Mouse (Mus musculus) heart, embryonic 14.5 days (tissue): ENCODE measurements around the gene Brf1. TPM values are rescaled to one million over a fixed set of nuclear protein-coding genes. Genes with fewer than 3 reads are reported as not detected.

Experiments
- ATAC-seq: fragments of 200-750 bp; cut with Nextera tagmentation; 2 replicates; pipeline ENCODE4 v1.8.0; 2017; ENCODE audit warnings: low read depth, moderate TSS enrichment; ENCODE audit not compliant: insufficient number of reproducible peaks, insufficient read depth, low FRiP score
- H3K27ac ChIP-seq, 2 experiments: fragments of 200-500 bp in 1 of 2; fragments of 300-500 bp in 1 of 2; sonication (generic) in 1 of 2; replicated peaks in 1 of 2; 2 replicates each; pipeline ENCODE4 v1.5.1; 2012 to 2014; ENCODE audit warnings: low read depth in 2 of 2, low read length in 2 of 2, control low read depth in 1 of 2, mild to moderate bottlenecking in 1 of 2, mixed read lengths in 1 of 2; ENCODE audit not compliant: control insufficient read depth in 1 of 2, insufficient read depth in 1 of 2
- H3K27me3 ChIP-seq: fragments of 300-500 bp; sonication (generic); 2 replicates; pipeline ENCODE4 v1.6.1; 2014; ENCODE audit warnings: mild to moderate bottlenecking, low read length, control low read depth; ENCODE audit not compliant: control insufficient read depth, insufficient read depth
- H3K36me3 ChIP-seq: fragments of 300-500 bp; sonication (generic); 2 replicates; pipeline ENCODE4 v1.6.1; 2014; ENCODE audit warnings: mild to moderate bottlenecking, control low read depth, low read length, mixed read lengths; ENCODE audit not compliant: control insufficient read depth, insufficient read depth
- H3K4me1 ChIP-seq, 2 experiments: fragments of 200-500 bp in 1 of 2; fragments of 300-500 bp in 1 of 2; sonication (generic) in 1 of 2; 2 replicates each; pipeline ENCODE4 v1.6.1; 2012 to 2014; ENCODE audit warnings: low read length in 2 of 2, control low read depth in 1 of 2, mixed read lengths in 1 of 2; ENCODE audit not compliant: control insufficient read depth in 2 of 2, insufficient read depth in 2 of 2
- H3K4me2 ChIP-seq: fragments of 300-500 bp; sonication (generic); 2 replicates; pipeline ENCODE4 v1.6.1; 2014; ENCODE audit warnings: mild to moderate bottlenecking, low read length
- H3K4me3 ChIP-seq, 2 experiments: fragments of 200-500 bp in 1 of 2; fragments of 300-500 bp in 1 of 2; sonication (generic) in 1 of 2; 2 replicates each; pipeline ENCODE4 v1.5.1; 2012 to 2014; ENCODE audit warnings: low read length in 2 of 2, mild to moderate bottlenecking in 2 of 2, control low read depth in 1 of 2, low read depth in 1 of 2, moderate library complexity in 1 of 2; ENCODE audit not compliant: control insufficient read depth in 1 of 2, insufficient read depth in 1 of 2
- H3K9ac ChIP-seq: fragments of 300-500 bp; sonication (generic); 2 replicates; pipeline ENCODE4 v1.6.1; 2014; ENCODE audit warnings: mild to moderate bottlenecking, low read length
- H3K9me3 ChIP-seq: fragments of 300-500 bp; sonication (generic); 2 replicates; pipeline ENCODE4 v1.6.1; 2016; ENCODE audit warnings: low read length, control low read depth; ENCODE audit not compliant: control insufficient read depth
- WGBS: fragments of 180-500 bp; shearing (Covaris S2); extraction: QIAGEN DNeasy Blood & Tissue Kit; methylation state at CpG from one replicate; pipeline ENCODE4 v1.1.7; 2014; 5-methylcytosine and 5-hydroxymethylcytosine counted together
- polyA plus RNA-seq: library from polyadenylated mRNA; unstranded; fragments of >200 nt; fragmentation: Nextera tagmentation; extraction: Ambion mirVana; gene quantifications from 2 replicates; pipeline ENCODE4 v1.2.1, GENCODE M21; 2014

Brf1 gene
- polyA plus RNA-seq, 1 experiment from 2014 or later, result 40.5 TPM

GRCm38 (mm10) chr12:112937906-112938305, 62.6 kb downstream of the Brf1 start:
- Histone ChIP-seq H3K27me3 (0 out of 2 replicates have a peak, but pooled peaks cover 3% of the 10 kb centered on the region), H3K4me1 (peaks cover 12 to 18% of the 10 kb centered on the region in 2 experiments; a peak in 3 of 4 replicates), H3K9me3 (no peaks in the 10 kb centered on the region), H3K9ac (no peak overlapping the region), H3K27ac (no peak overlapping the region), H3K36me3 (no peaks in the 10 kb centered on the region), H3K4me2 (no peak overlapping the region), H3K4me3 (no peak overlapping the region)
- WGBS, result 25% methylated on average over 9 of the region's 9 CpGs
- 0 out of 2 replicates have a peak, but pooled peaks have one; percentile 10 for ATAC-seq

GRCm38 (mm10) chr12:112932647-112933046, 67.9 kb downstream of the Brf1 start:
- Histone ChIP-seq H3K27me3 (peaks cover 26% of the 10 kb centered on the region), H3K9me3 (no peaks in the 10 kb centered on the region), H3K4me1 (peaks cover 15 to 28% of the 10 kb centered on the region in 2 experiments), H3K4me3 (no peak overlapping the region), H3K27ac (no peak overlapping the region), H3K4me2 (no peak overlapping the region), H3K9ac (no peak overlapping the region), H3K36me3 (no peaks in the 10 kb centered on the region)
- WGBS, result 20% methylated on average over 7 of the region's 7 CpGs
- no peak for ATAC-seq

DNA sequence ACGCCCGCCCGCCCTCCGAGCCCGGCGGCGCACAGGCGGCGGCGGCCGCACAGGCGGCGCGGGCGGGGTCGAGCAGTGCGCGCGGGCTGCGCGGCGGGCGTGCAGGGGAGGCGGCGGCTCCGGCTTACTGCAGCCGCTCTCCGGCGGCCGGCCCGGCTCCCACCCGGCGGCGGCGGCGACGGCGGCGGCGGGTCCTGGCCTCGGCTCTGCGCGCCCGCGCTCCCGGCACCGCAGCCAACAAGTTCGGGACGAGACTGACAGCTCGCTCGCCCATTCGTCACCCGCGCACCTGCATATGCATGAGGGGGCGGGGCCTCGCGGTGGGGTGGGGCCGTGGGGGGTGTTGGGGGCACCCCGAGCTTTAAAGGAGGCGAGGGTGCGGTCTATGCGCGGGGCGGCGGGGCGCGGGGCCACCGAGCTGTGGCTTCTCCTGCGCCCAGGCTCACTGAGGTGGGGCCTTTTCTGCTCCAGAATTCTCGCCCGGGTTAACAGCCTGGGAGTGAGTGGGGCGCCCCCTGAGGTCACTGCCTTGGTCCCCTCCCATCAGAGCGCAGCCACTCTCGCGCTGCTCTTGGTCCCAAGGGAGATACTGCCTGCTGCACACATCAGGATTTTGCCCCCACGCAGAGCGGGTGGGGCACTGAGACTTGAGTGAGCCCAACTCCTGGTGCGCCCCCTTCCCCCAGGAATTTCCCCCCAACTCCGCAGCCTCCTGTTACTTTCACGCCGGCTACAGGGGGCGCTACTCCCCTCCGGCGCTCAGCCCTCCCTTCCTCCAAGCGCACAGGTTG, 70.7 kb downstream of the Brf1 start, which contains the start of gene Jag2:
TSS of gene Jag2 (minus strand) at position 215 of the 791 bp plus-strand sequence.
- Histone ChIP-seq H3K4me3 (peak within 1 kb of the TSS; percentile 59 to 63), H3K4me2 (peak within 1 kb of the TSS; percentile 97), H3K27me3 (peaks cover 52% of the 10 kb centered on the region), H3K9me3 (no peaks in the 10 kb centered on the region), H3K36me3 (no peaks in the 10 kb centered on the region), H3K27ac (peak within 1 kb of the TSS in 1 of 2 experiments; percentile 21; a peak in 1 of 4 replicates), H3K4me1 (peaks cover 15 to 33% of the 10 kb centered on the region in 2 experiments), H3K9ac (peak within 1 kb of the TSS; percentile 77)
- WGBS, result 2% methylated on average over 49 of the region's 85 CpGs
- ATAC-seq, result 0 out of 2 replicates have a peak, but pooled peaks have one; percentile 18

- H3K27ac ChIP-seq, result peak overlapping the region in 1 of 2 experiments; percentile 21; a peak in 1 of 4 replicates
- 1% methylated on average over 104 of the region's 124 CpGs for WGBS
These were observed 71.9 kb downstream of the Brf1 start for GRCm38 (mm10) chr12:112928401-112929241.

DNA sequence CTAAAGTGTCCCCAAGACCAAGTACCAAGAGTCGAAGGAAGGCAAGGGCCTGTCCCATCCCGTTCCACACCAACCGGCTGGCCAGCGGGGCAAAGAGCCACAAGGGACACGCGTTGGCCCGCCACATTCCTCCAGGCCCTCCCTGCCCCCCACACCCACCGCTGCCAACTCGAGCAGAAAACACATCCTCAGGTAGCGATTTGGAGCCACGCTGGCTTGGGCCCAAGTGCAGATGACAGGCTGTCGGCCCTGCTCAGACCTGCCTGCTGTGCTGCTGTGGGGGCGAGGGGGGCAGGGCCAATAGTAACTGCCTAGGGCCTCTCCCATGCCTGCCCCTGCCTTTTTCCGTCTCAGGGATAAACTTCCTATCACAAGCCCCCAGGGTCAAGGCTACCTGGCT, 73.2 kb downstream of the Brf1 start:
- Histone ChIP-seq H3K27ac (no peak overlapping the region), H3K4me2 (no peak overlapping the region), H3K4me1 (peaks cover 12 to 32% of the 10 kb centered on the region in 2 experiments), H3K27me3 (peaks cover 75% of the 10 kb centered on the region), H3K9ac (no peak overlapping the region), H3K4me3 (no peak overlapping the region), H3K36me3 (no peaks in the 10 kb centered on the region), H3K9me3 (no peaks in the 10 kb centered on the region)
- ATAC-seq, result no peak
- 68% methylated on average over 14 of the region's 14 CpGs for WGBS

More at GRCm38 (mm10) chr12:112928401-112929241, 71.9 kb downstream of the Brf1 start:
- Histone ChIP-seq H3K4me3 (peak overlapping the region; percentile 59 to 63), H3K9ac (peak overlapping the region; percentile 77), H3K4me2 (peak overlapping the region; percentile 97), H3K9me3 (no peaks in the 10 kb centered on the region), H3K36me3 (no peaks in the 10 kb centered on the region), H3K27me3 (peaks cover 62% of the 10 kb centered on the region), H3K4me1 (peaks cover 15 to 33% of the 10 kb centered on the region in 2 experiments)
- ATAC-seq, result 0 out of 2 replicates have a peak, but pooled peaks have one; percentile 16

- WGBS, result 85% methylated on average over 6 of the region's 6 CpGs
- no peak for ATAC-seq
- Histone ChIP-seq H3K4me1 (peaks cover 22 to 41% of the 10 kb centered on the region in 2 experiments), H3K4me2 (no peak overlapping the region), H3K9ac (no peak overlapping the region), H3K36me3 (no peaks in the 10 kb centered on the region), H3K4me3 (no peak overlapping the region), H3K9me3 (no peaks in the 10 kb centered on the region), H3K27me3 (peaks cover 70% of the 10 kb centered on the region), H3K27ac (no peak overlapping the region)
These were observed 74.6 kb downstream of the Brf1 start for GRCm38 (mm10) chr12:112925950-112926349.

GRCm38 (mm10) chr12:112922541-112922940, 78.0 kb downstream of the Brf1 start:
- Histone ChIP-seq H3K27ac (no peak overlapping the region), H3K4me1 (peaks cover 20 to 27% of the 10 kb centered on the region in 2 experiments), H3K36me3 (no peaks in the 10 kb centered on the region), H3K9me3 (no peaks in the 10 kb centered on the region), H3K9ac (no peak overlapping the region), H3K27me3 (peaks cover 74% of the 10 kb centered on the region), H3K4me3 (no peak overlapping the region), H3K4me2 (no peak overlapping the region)
- no peak for ATAC-seq
- 32% methylated on average over 3 of the region's 3 CpGs for WGBS
